In genomic region chr4:106858357-106859088, GRCm38 (mm10) we compare ENCODE assay signal across 17 mouse cellular contexts. TPM values are rescaled to one million over a fixed set of nuclear protein-coding genes. Genes with fewer than 3 reads are reported as not detected.
DNase-seq lines count a peak whose midpoint lies in the region; ATAC-seq and TF ChIP-seq lines count a peak whose summit lies in the region.
"Had no signal": no experiment of that assay in that cellular context is flagged by ENCODE, and none has a peak within 500 bp of the region (broad histone marks: within the 10 kb centered on the region; RNA-seq: fewer than 3 reads in every experiment).

No protein-coding gene starts in this region.

- H3K27ac ChIP-seq in kidney, embryonic 15.5 days: peak overlapping the region; percentile 87; the same call in 1 of the 2 replicates
- peak overlapping the region; percentile 70; the same call in 1 of the 2 replicates for H3K27ac ChIP-seq in embryonic facial prominence, embryonic 12.5 days
- H3K27ac ChIP-seq: forebrain, embryonic 15.5 days had no signal

- H3K9ac ChIP-seq in kidney, embryonic 15.5 days: no peak overlapping the region
- no peak overlapping the region for H3K9ac ChIP-seq in embryonic facial prominence, embryonic 12.5 days
- H3K9ac ChIP-seq: forebrain, embryonic 15.5 days; liver, postnatal 0 days had no signal

- no peaks in the 10 kb centered on the region for H3K27me3 ChIP-seq in kidney, embryonic 15.5 days
- H3K27me3 ChIP-seq in E14TG2a.4 (ENCODE audit: insufficient read depth, low read length): no peaks in the 10 kb centered on the region
- H3K27me3 ChIP-seq in embryonic facial prominence, embryonic 12.5 days: no peaks in the 10 kb centered on the region
- H3K27me3 ChIP-seq: forebrain, embryonic 15.5 days had no signal

- H3K36me3 ChIP-seq in kidney, embryonic 15.5 days: no peaks in the 10 kb centered on the region
- no peaks in the 10 kb centered on the region; the same call in 1 of the 2 replicates for H3K36me3 ChIP-seq in E14TG2a.4 (ENCODE audit: insufficient read depth, low read length)
- H3K36me3 ChIP-seq in embryonic facial prominence, embryonic 12.5 days: no peaks in the 10 kb centered on the region
- H3K36me3 ChIP-seq: forebrain, embryonic 15.5 days had no signal

- no peak overlapping the region for H3K4me3 ChIP-seq in kidney, embryonic 15.5 days (replicated peaks)
- peak overlapping the region; percentile 76 for H3K4me3 ChIP-seq in E14TG2a.4 (replicated peaks; ENCODE audit: low read length)
- no peak overlapping the region for H3K4me3 ChIP-seq in embryonic facial prominence, embryonic 12.5 days
- H3K4me3 ChIP-seq: forebrain, embryonic 15.5 days had no signal

- WGBS in kidney, embryonic 15.5 days: 70% methylated on average over 13 of the region's 13 CpGs
- 59% methylated on average over 13 of the region's 13 CpGs for WGBS in embryonic facial prominence, embryonic 12.5 days

- DNase-seq in kidney, adult 18-20 months: no peak
- peak; percentile 84 for DNase-seq in ES-CJ7 (ENCODE audit: low read depth, low spot score)
- DNase-seq in spleen, adult 18-20 months: no peak
- no peak for DNase-seq in testis, postnatal 10 days (ENCODE audit: low spot score)
- DNase-seq: cerebellum, postnatal 25 days; gastrocnemius, postnatal 36 days; heart, postnatal 36 days; liver; liver, postnatal 0 days; lung, postnatal 36 days; right cerebral cortex, postnatal 25 days had no signal

- no peaks in the 10 kb centered on the region for H3K9me3 ChIP-seq in kidney, embryonic 15.5 days (replicated peaks)
- no peaks in the 10 kb centered on the region for H3K9me3 ChIP-seq in E14TG2a.4 (ENCODE audit: low read length)
- no peaks in the 10 kb centered on the region for H3K9me3 ChIP-seq in embryonic facial prominence, embryonic 12.5 days
- H3K9me3 ChIP-seq: forebrain, embryonic 15.5 days had no signal

- ATAC-seq in kidney, embryonic 15.5 days (replicated peaks; ENCODE audit: low FRiP score): no peak
- no peak for ATAC-seq in embryonic facial prominence, embryonic 12.5 days (ENCODE audit: insufficient number of reproducible peaks, insufficient read depth, low FRiP score, low TSS enrichment)
- ATAC-seq: CD4-positive, CD25-positive, alpha-beta regulatory T cell, adult 4 months; forebrain, embryonic 15.5 days; liver, postnatal 0 days had no signal

- no peak overlapping the region for H3K4me2 ChIP-seq in kidney, embryonic 15.5 days
- H3K4me2 ChIP-seq in embryonic facial prominence, embryonic 12.5 days (replicated peaks): no peak overlapping the region
- H3K4me2 ChIP-seq: forebrain, embryonic 15.5 days; heart, embryonic 11.5 days had no signal

- H3K4me1 ChIP-seq in kidney, embryonic 15.5 days: peaks cover 76% of the 10 kb centered on the region
- H3K4me1 ChIP-seq in E14TG2a.4 (replicated peaks; ENCODE audit: low read depth, low read length): peaks cover 97% of the 10 kb centered on the region
- peaks cover 63% of the 10 kb centered on the region for H3K4me1 ChIP-seq in embryonic facial prominence, embryonic 12.5 days

- TF ChIP-seq CTCF in E14TG2a.4 (conservative IDR thresholded peaks at IDR 0.05; ENCODE audit: low read length): no peak

RNA-seq across cellular contexts. Expression of gene Ssbp3, which starts 52.0 kb away (rescaled TPM):
- 99.4 and 108 TPM in 2 replicates for polyA plus RNA-seq in kidney, embryonic 15.5 days (2015; fragmentation: Nextera tagmentation; extraction: Ambion mirVana)
- 275 and 279 TPM in 2 replicates for polyA plus RNA-seq in embryonic facial prominence, embryonic 12.5 days (2016; fragmentation: Nextera tagmentation; extraction: Ambion mirVana)

RNA-seq across cellular contexts. Expression of gene Acot11, which starts 53.7 kb away (rescaled TPM):
- 2.7 and 3.7 TPM in 2 replicates for polyA plus RNA-seq in kidney, embryonic 15.5 days (2015; fragmentation: Nextera tagmentation; extraction: Ambion mirVana)
- 1.9 and 3.0 TPM in 2 replicates for polyA plus RNA-seq in embryonic facial prominence, embryonic 12.5 days (2016; fragmentation: Nextera tagmentation; extraction: Ambion mirVana)
